Mouse (Mus musculus) hindbrain, postnatal 0 days (tissue): ENCODE measurements at regions not wholly inside any gene's neighbourhood (a gene's known extent, or its start where the extent isn't known, plus 50 kb on each side); places are given as distances from the start of the nearest gene placed in this dataset.

ENCODE experiments used
- ATAC-seq: fragments of 200-750 bp; cut with Nextera tagmentation; 2 replicates; pipeline ENCODE4 v1.8.0; 2017; ENCODE audit warnings: mild to moderate bottlenecking, moderate TSS enrichment, moderate library complexity
- DNase-seq: peaks from one replicate; pipeline ENCODE4 v3.0.0-alpha.2; 2015; ENCODE audit warnings: low spot score
- H3K27ac ChIP-seq: fragments of 300-500 bp; sonication (generic); 2 replicates; pipeline ENCODE4 v1.5.1; 2014; ENCODE audit warnings: mild to moderate bottlenecking
- H3K27me3 ChIP-seq: fragments of 300-500 bp; sonication (generic); 2 replicates; pipeline ENCODE4 v1.6.1; 2014; ENCODE audit warnings: low read length, mixed read lengths; ENCODE audit not compliant: insufficient read depth
- H3K36me3 ChIP-seq: fragments of 300-500 bp; sonication (generic); 2 replicates; pipeline ENCODE4 v1.6.1; 2014; ENCODE audit warnings: low read length, mixed read lengths; ENCODE audit not compliant: insufficient read depth
- H3K4me1 ChIP-seq: fragments of 300-500 bp; sonication (generic); 2 replicates; pipeline ENCODE4 v1.6.1; 2014; ENCODE audit warnings: antibody characterized with exemption, low read length, mixed read lengths; ENCODE audit not compliant: insufficient read depth
- H3K4me2 ChIP-seq: fragments of 300-500 bp; sonication (generic); 2 replicates; pipeline ENCODE4 v1.6.1; 2014; ENCODE audit warnings: low read depth, mild to moderate bottlenecking, low read length, moderate library complexity, mixed read lengths
- H3K4me3 ChIP-seq: fragments of 300-500 bp; sonication (generic); 2 replicates; pipeline ENCODE4 v1.5.1; 2014; ENCODE audit warnings: low read length
- H3K9ac ChIP-seq: fragments of 300-500 bp; sonication (generic); replicated peaks from 2 replicates; pipeline ENCODE4 v1.6.1; 2014; ENCODE audit warnings: mild to moderate bottlenecking, low read length, moderate library complexity, mixed read lengths
- H3K9me3 ChIP-seq: fragments of 300-500 bp; sonication (generic); 2 replicates; pipeline ENCODE4 v1.6.1; 2016; ENCODE audit warnings: low read length, mixed read lengths
- CTCF ChIP-seq: IDR thresholded peaks from 2 replicates; pipeline ENCODE4 v1.5.1; 2016; ENCODE audit warnings: antibody characterized with exemption, control low read depth, low read depth
- WGBS: fragments of 180-500 bp; shearing (Covaris S2); extraction: QIAGEN DNeasy Blood & Tissue Kit; methylation state at CpG from one replicate; pipeline ENCODE4 v1.1.7; 2014; 5-methylcytosine and 5-hydroxymethylcytosine counted together

DNA sequence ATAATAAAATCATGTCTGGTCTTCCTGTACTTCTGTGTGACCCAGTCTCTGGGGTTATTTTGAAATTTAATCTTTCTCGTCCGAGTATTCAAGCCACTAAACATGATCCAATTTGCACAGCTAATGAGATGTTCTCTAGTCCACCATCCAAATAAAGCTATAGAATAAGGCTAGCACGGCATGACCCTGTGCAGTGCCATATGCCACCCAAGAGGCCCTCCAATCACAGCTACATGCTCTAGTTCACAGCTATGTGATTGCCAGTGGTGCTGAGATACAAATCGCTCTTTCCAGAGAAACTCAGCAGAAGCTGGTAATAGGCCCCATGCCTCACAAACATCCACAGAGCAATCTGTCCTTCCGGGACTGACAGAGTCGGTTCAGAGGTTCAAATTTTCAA is 426.3 kb downstream of the Ipo11 start:
- ATAC-seq, result 0 out of 2 replicates have a peak, but pooled peaks have one; percentile 51

DNA sequence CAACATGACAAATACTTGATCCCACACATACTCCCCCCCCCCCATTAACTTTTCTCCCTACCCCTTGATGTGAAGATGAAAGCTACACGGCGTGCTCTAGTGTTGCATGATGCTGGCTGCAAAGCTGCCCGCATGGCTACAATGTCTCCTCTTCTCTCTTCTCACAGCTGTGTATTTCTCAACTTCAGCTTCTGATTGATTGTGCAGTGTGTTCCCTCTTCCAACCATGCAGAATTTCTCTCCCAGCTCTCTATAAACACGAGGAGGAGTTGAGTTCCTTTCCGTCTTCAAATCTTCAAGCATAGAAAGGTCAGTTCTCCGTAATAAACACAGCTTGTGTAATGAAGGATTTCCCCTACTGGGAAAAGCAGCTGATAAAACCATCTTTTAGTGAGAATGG is 435.5 kb downstream of the Ipo11 start:
- Histone ChIP-seq H3K27me3 (no peaks in the 10 kb centered on the region), H3K9me3 (no peaks in the 10 kb centered on the region), H3K36me3 (no peaks in the 10 kb centered on the region), H3K4me1 (no peaks in the 10 kb centered on the region), H3K9ac (no peak overlapping the region), H3K4me2 (no peak overlapping the region), H3K4me3 (no peak overlapping the region), H3K27ac (no peak overlapping the region)
- WGBS, result 76% methylated on average over 6 of the region's 6 CpGs
- DNase-seq (no peak), ATAC-seq (no peak)
- TF ChIP-seq CTCF, result no peak

More for the DNA sequence above, 426.3 kb downstream of the Ipo11 start:
- Histone ChIP-seq H3K4me2 (no peak overlapping the region), H3K27me3 (no peaks in the 10 kb centered on the region), H3K27ac (no peak overlapping the region), H3K4me3 (no peak overlapping the region), H3K4me1 (no peaks in the 10 kb centered on the region), H3K9me3 (no peaks in the 10 kb centered on the region), H3K9ac (no peak overlapping the region), H3K36me3 (no peaks in the 10 kb centered on the region)
- 64% methylated on average over 6 of the region's 6 CpGs for WGBS
- TF ChIP-seq CTCF, result no peak
- DNase-seq, result peak; percentile 9

- Histone ChIP-seq H3K27me3 (no peaks in the 10 kb centered on the region), H3K9me3 (no peaks in the 10 kb centered on the region), H3K4me1 (no peaks in the 10 kb centered on the region), H3K9ac (no peak overlapping the region), H3K4me2 (no peak overlapping the region), H3K36me3 (no peaks in the 10 kb centered on the region), H3K27ac (no peak overlapping the region), H3K4me3 (no peak overlapping the region)
- 77% methylated on average over 4 of the region's 4 CpGs for WGBS
- no peak for ATAC-seq
- no peak for DNase-seq
- no peak for TF ChIP-seq CTCF
Measured at GRCm38 (mm10) chr13:106471264-106471663, 465.5 kb downstream of the Ipo11 start.

DNA sequence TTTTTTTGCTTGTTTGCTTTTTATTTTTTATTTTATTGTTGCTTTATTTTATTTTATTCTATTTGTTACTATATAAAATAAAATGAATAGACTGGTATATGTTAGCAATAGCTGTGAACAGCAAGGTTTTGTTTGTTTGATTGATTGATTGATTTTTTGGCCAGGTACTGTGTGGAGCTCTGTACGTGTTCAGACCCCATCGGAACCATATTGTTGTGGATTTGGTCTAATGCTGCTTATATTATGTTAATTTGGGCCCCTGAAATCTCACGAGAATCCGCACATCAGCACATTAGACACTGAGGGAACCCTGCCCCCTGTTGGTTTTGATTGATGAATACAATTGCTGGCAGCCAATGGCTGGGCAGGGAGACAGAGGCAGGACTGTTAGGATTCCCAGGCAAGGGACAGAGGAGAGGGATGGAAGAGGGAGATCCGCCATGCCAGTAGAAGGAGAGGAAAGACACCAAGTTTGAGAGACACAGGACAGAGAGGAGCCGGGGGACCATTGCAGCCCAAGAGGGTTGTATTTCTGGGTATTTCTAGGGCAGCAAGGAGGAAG is 482.3 kb downstream of the Ipo11 start:
- no peaks in the 10 kb centered on the region for H3K36me3 ChIP-seq
- no peaks in the 10 kb centered on the region for H3K4me1 ChIP-seq
- H3K4me3 ChIP-seq, result no peak overlapping the region
- DNase-seq (no peak), ATAC-seq (peak; percentile 43; the same call in 1 of the 2 replicates)
- no peak overlapping the region for H3K9ac ChIP-seq
- 60% methylated on average over 6 of the region's 6 CpGs for WGBS
- peak; percentile 15; the same call in 1 of the 2 replicates for TF ChIP-seq CTCF
- no peaks in the 10 kb centered on the region for H3K27me3 ChIP-seq
- H3K4me2 ChIP-seq, result no peak overlapping the region
- no peak overlapping the region for H3K27ac ChIP-seq
- H3K9me3 ChIP-seq, result no peaks in the 10 kb centered on the region

- H3K27ac ChIP-seq, result no peak overlapping the region
- TF ChIP-seq CTCF, result no peak
- DNase-seq (no peak), ATAC-seq (no peak)
- H3K4me1 ChIP-seq, result no peaks in the 10 kb centered on the region
- H3K4me2 ChIP-seq, result no peak overlapping the region
- no peak overlapping the region for H3K9ac ChIP-seq
- H3K27me3 ChIP-seq, result no peaks in the 10 kb centered on the region
- WGBS, result 52% methylated on average over 3 of the region's 3 CpGs
- no peaks in the 10 kb centered on the region for H3K36me3 ChIP-seq
- no peak overlapping the region for H3K4me3 ChIP-seq
- H3K9me3 ChIP-seq, result no peaks in the 10 kb centered on the region
Measured at GRCm38 (mm10) chr13:106432165-106432564, 504.6 kb downstream of the Ipo11 start.

DNA sequence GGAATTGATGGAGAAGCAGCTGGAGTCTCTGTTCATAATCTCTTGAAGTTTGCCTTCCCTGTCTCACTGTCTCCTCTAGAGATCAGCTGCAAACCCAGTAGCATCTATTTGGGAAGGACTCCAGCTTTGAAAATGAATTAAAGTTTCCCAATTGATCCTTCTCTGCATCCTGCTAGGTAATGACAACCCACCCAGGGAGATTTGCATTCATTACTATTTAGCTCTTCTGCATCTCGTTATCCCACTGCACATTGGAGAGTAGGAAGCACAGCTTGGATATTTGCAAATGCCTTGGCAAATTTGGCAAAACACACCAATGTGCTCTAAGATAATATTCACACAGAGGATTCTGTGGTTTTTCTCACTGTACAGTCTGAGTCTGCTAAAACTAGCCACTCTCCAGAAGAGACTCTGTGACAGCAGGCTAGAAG is 530.1 kb downstream of the Ipo11 start:
- H3K27ac ChIP-seq, result no peak overlapping the region
- H3K4me1 ChIP-seq, result no peaks in the 10 kb centered on the region
- no peak for TF ChIP-seq CTCF
- H3K4me3 ChIP-seq, result no peak overlapping the region
- H3K9ac ChIP-seq, result no peak overlapping the region
- H3K27me3 ChIP-seq, result no peaks in the 10 kb centered on the region
- H3K36me3 ChIP-seq, result no peaks in the 10 kb centered on the region
- no peak overlapping the region for H3K4me2 ChIP-seq
- ATAC-seq, result no peak
- 13% methylated on average over 1 of the region's 1 CpGs for WGBS
- peak; percentile 9 for DNase-seq
- no peaks in the 10 kb centered on the region for H3K9me3 ChIP-seq

GRCm38 (mm10) chr13:106392642-106393041 is 544.1 kb downstream of the Ipo11 start:
- WGBS, result 61% methylated on average over 8 of the region's 8 CpGs
- ATAC-seq (no peak), DNase-seq (no peak)
- Histone ChIP-seq H3K27ac (no peak overlapping the region), H3K27me3 (no peaks in the 10 kb centered on the region), H3K4me2 (no peak overlapping the region), H3K4me1 (no peaks in the 10 kb centered on the region), H3K9ac (no peak overlapping the region), H3K4me3 (no peak overlapping the region), H3K9me3 (no peaks in the 10 kb centered on the region), H3K36me3 (no peaks in the 10 kb centered on the region)
- TF ChIP-seq CTCF, result no peak
